Mouse (Mus musculus) liver, embryonic 14.5 days (tissue): ENCODE measurements at regions not wholly inside any gene's neighbourhood (a gene's known extent, or its start where the extent isn't known, plus 50 kb on each side); places are given as distances from the start of the nearest gene placed in this dataset.

Experiments
- CTCF ChIP-seq: IDR thresholded peaks from 2 replicates; pipeline ENCODE4 v1.5.1; 2016; ENCODE audit warnings: antibody characterized with exemption, low read depth, control low read depth
- EP300 ChIP-seq: IDR thresholded peaks from 2 replicates; pipeline ENCODE4 v1.6.1; 2016; ENCODE audit warnings: antibody characterized with exemption, low read depth

GRCm38 (mm10) chr2:80855214-80855613 lies 238.2 kb downstream of the Nup35 start:
- TF ChIP-seq CTCF (no peak), EP300 (no peak)
